Mouse (Mus musculus): ENCODE results near the gene Slc22a17. TPM values are rescaled to one million over a fixed set of nuclear protein-coding genes. Genes with fewer than 3 reads are reported as not detected.

Gene Slc22a17
- polyA plus RNA-seq, 1 experiment from 2014 or later, result 158 TPM

DNA sequence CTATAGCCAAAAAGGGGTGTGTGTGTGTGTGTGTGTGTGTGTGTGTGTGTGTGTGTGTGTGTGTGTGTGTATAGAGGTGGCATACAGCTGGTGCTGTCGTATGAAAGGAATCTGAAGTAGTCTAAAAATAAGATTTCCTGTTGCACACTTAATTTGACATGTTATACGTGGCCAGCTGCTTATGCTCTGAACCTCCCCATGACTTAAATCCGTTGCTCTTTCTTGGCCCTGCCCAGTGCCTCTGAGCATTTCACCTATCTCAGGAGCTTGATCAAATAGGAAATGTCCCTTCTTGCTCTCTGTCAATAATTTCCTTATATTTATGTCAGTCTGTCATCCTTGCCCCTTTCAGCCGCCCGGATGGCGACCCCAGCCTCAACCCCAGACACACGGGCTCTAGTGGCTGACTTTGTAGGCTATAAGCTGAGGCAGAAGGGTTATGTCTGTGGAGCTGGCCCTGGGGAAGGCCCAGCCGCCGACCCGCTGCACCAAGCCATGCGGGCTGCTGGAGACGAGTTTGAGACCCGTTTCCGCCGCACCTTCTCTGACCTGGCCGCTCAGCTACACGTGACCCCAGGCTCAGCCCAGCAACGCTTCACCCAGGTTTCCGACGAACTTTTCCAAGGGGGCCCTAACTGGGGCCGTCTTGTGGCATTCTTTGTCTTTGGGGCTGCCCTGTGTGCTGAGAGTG is 28.8 kb downstream of the Slc22a17 start:
- H3K9me3 ChIP-seq, result no peaks in the 10 kb centered on the region
- peak overlapping the region; percentile 81 for H3K4me2 ChIP-seq
- peak overlapping the region; percentile 72 for H3K4me3 ChIP-seq
- H3K36me3 ChIP-seq, result peaks cover 28% of the 10 kb centered on the region
- peak overlapping the region; percentile 94 for H3K27ac ChIP-seq
- ATAC-seq (ENCODE audit: low FRiP score), result no peak
- WGBS, result 39% methylated on average over 21 of the region's 21 CpGs
- peaks cover 33% of the 10 kb centered on the region for H3K4me1 ChIP-seq (replicated peaks)
- H3K27me3 ChIP-seq, result no peaks in the 10 kb centered on the region
- peak overlapping the region; percentile 89 for H3K9ac ChIP-seq

DNA sequence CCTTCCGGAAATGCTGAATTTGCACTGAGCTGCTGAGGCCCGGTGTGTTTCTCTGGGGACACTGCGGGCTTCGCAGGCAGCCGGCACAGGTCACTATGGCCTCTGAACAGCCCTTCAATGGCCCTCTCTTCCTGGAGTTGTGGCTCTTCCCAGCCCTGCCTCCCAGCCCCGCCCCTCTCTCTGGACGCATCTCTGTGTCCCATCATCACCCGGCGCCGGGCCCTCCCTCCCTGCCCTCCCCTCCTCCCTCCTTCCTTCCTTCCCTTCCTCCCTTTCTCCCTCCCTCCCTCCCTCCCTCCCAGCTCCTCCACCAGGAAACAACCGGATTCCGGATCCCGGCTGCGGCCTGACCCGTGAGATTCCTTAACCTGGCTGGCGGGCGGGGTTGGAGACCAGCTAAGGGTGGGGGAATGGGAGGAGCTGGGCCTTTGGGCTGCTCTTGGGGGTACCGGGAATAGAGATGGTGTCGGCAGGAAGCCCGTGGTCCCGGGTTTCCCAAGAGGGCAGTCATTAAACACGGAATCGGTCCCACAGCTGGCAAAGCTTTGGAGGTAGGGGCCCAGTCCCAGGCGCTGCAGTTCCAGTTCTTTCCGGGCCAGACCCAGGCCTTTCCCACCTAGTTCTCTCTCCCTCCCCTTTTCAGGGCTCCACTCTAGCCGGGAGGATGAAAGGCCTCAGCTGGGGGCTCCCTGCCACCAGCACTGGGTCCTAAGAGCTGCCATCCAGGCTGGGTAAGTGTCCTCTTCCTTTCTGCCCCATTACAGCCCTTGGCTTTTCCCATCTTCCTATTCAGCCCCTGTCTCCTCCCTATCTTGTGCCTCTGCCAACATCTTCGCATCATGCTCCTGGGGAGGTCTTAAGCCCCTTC is 29.5 kb downstream of the Slc22a17 start, which contains the start of the genes Bcl2l2 and Gm20521:
TSS of gene Bcl2l2 (plus strand) at position 224 of the 868 bp plus-strand sequence.
TSS of gene Gm20521 (plus strand) at position 288 of the 868 bp plus-strand sequence.
- Histone ChIP-seq H3K4me1 (replicated peaks) (peaks cover 33% of the 10 kb centered on the region), H3K9ac (peak within 1 kb of the TSS; percentile 89), H3K4me2 (peak within 1 kb of the TSS; percentile 81), H3K27ac (peak within 1 kb of the TSS; percentile 94), H3K36me3 (peaks cover 25% of the 10 kb centered on the region), H3K4me3 (peak within 1 kb of the TSS; percentile 72), H3K9me3 (no peaks in the 10 kb centered on the region), H3K27me3 (peaks cover 6% of the 10 kb centered on the region)
- under 1% methylated on average over 27 of the region's 27 CpGs for WGBS
- ATAC-seq (ENCODE audit: low FRiP score), result peak; percentile 90

GRCm38 (mm10) chr14:54877048-54877715 is 35.8 kb downstream of the Slc22a17 start, which contains the start of gene Ppp1r3e:
Gene Ppp1r3e (minus strand): TSS chr14:54877550.
- H3K9me3 ChIP-seq, result no peaks in the 10 kb centered on the region
- peak within 1 kb of the TSS; percentile 98 for H3K4me2 ChIP-seq
- H3K4me1 ChIP-seq (replicated peaks), result peaks cover 16% of the 10 kb centered on the region
- no peak; the same call in none of the 2 replicates for ATAC-seq (ENCODE audit: low FRiP score)
- peak within 1 kb of the TSS; percentile 73 for H3K4me3 ChIP-seq
- H3K36me3 ChIP-seq, result no peaks in the 10 kb centered on the region
- H3K9ac ChIP-seq, result peak within 1 kb of the TSS; percentile 89
- H3K27ac ChIP-seq, result peak within 1 kb of the TSS; percentile 95
- under 1% methylated on average over 56 of the region's 61 CpGs for WGBS
- H3K27me3 ChIP-seq, result peaks cover 9% of the 10 kb centered on the region

GRCm38 (mm10) chr14:54876539-54877047 is 36.3 kb downstream of the Slc22a17 start:
- Histone ChIP-seq H3K4me2 (peak overlapping the region; percentile 98), H3K9me3 (no peaks in the 10 kb centered on the region), H3K4me1 (replicated peaks) (peaks cover 16% of the 10 kb centered on the region), H3K27me3 (peaks cover 9% of the 10 kb centered on the region), H3K4me3 (peak overlapping the region; percentile 73), H3K9ac (peak overlapping the region; percentile 89), H3K36me3 (no peaks in the 10 kb centered on the region), H3K27ac (peak overlapping the region; percentile 95)
- ATAC-seq (ENCODE audit: low FRiP score), result peak; percentile 93
- under 1% methylated on average over 51 of the region's 72 CpGs for WGBS

DNA sequence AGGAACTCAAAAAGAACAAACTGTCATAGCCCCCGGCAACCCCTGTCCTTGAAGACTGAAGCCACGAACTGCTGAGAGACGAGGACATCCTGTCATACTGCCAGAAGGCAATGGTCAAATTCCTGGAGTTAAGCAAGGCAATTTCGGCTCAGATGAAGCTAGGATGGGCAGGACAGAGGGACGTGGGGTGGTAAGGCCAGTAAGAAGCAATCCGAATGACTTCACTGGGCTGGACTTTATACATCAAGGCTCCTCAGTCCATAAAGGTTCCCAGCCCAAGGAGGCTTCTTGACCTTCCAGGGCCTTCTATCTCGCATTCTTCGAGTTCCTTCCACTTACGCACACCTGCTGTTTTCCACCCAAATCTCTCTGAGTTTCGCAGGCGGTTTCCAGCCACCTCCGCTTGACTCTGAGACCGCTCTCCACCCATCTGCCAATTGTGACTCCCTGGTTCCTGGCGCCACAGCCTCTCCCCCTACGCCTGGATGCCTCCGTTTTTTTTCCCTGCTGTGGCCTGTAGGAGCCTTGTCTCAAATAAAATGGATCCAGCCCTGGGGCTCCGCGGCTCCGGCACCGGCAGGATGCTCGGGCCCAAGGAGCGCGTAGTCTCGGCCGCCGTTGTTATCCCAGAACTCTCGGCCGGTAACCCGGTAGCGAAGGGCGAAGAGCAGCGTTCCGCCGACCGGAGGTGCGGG is 36.9 kb downstream of the Slc22a17 start:
- H3K4me2 ChIP-seq, result peak overlapping the region; percentile 98
- no peaks in the 10 kb centered on the region for H3K9me3 ChIP-seq
- peaks cover 16% of the 10 kb centered on the region for H3K4me1 ChIP-seq (replicated peaks)
- peak overlapping the region; percentile 89 for H3K9ac ChIP-seq
- H3K4me3 ChIP-seq, result peak overlapping the region; percentile 73
- WGBS, result 3% methylated on average over 36 of the region's 36 CpGs
- H3K27ac ChIP-seq, result peak overlapping the region; percentile 95
- ATAC-seq (ENCODE audit: low FRiP score), result peak; percentile 60
- no peaks in the 10 kb centered on the region for H3K36me3 ChIP-seq
- peaks cover 9% of the 10 kb centered on the region for H3K27me3 ChIP-seq

DNA sequence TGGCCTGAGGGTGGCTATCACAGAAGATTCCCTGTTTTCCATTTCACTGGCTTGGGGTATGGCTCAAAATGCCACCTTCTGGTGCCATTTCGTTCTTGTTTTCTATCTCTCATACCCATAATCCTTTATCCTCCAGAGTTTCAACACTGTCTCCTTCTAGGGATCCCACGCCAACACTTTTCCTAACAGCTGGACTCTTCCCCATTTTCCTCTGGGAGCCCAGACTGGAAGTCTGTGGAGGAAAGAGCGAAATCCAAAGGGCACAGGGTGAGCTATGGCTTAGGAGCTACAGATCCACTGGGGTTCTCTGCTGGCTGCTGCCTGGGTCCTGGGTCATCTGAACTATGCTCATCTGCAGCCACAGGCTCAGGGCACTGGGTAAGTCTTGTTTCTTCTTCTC is 38.8 kb downstream of the Slc22a17 start:
- Histone ChIP-seq H3K9ac (no peak overlapping the region), H3K36me3 (no peaks in the 10 kb centered on the region), H3K9me3 (no peaks in the 10 kb centered on the region), H3K4me2 (no peak overlapping the region), H3K27ac (no peak overlapping the region), H3K4me1 (replicated peaks) (peaks cover 16% of the 10 kb centered on the region), H3K4me3 (no peak overlapping the region), H3K27me3 (peaks cover 9% of the 10 kb centered on the region)
- ATAC-seq (ENCODE audit: low FRiP score), result no peak
- WGBS, result 91% methylated on average over 3 of the region's 3 CpGs

DNA sequence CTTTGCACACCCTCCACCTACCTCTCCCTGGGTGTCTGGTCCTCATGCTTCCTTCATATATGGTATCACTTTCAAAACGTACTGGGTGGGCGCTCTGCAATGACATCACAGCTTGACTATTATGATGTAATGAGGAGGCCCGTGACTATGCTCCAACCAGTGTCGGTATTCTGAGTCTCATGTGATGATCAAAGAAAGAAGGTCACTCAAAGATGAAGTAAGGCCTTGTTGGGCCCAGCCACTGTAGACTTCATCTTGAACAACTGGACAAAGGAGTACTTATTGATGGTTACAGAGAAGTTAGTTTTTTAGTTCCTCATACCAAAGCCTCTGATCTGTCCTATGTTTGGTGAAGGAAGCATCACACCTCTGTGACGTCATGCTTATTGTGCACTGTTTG is 42.1 kb downstream of the Slc22a17 start, which contains the start of gene Homez:
TSS of gene Homez (minus strand) at position 101 of the 400 bp plus-strand sequence.
- no peak within 1 kb of the TSS for H3K4me2 ChIP-seq
- no peak for ATAC-seq (ENCODE audit: low FRiP score)
- WGBS, result 92% methylated on average over 5 of the region's 5 CpGs
- no peaks in the 10 kb centered on the region for H3K36me3 ChIP-seq
- no peak within 1 kb of the TSS for H3K27ac ChIP-seq
- H3K27me3 ChIP-seq, result no peaks in the 10 kb centered on the region
- no peaks in the 10 kb centered on the region for H3K9me3 ChIP-seq
- H3K9ac ChIP-seq, result no peak within 1 kb of the TSS
- no peak within 1 kb of the TSS for H3K4me3 ChIP-seq
- H3K4me1 ChIP-seq (replicated peaks), result peaks cover 7% of the 10 kb centered on the region

DNA sequence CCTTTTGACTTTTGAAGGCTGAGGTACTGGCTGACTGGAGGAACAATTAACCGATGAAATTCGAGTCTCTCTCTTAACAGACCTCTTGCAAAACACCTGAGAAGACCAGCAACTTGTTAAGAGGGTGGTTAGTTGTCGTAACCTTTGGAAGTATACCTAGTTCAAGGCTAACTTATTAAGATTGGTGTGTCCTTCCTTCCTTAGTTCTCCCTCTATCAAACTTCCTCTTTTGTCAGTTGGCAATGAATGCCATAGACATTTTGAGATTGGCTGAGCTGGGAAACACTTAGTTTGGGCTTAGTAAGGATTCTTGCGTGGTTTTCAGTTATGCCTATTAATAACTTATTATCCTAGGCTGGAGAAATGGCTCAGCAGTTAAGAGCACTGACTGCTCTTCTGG is 44.9 kb downstream of the Slc22a17 start:
- H3K36me3 ChIP-seq, result no peaks in the 10 kb centered on the region
- ATAC-seq (ENCODE audit: low FRiP score), result no peak
- no peaks in the 10 kb centered on the region for H3K9me3 ChIP-seq
- WGBS, result 91% methylated on average over 4 of the region's 4 CpGs
- peaks cover 4% of the 10 kb centered on the region for H3K4me1 ChIP-seq (replicated peaks)
- H3K4me2 ChIP-seq, result no peak overlapping the region
- H3K27ac ChIP-seq, result no peak overlapping the region
- H3K9ac ChIP-seq, result no peak overlapping the region
- H3K27me3 ChIP-seq, result no peaks in the 10 kb centered on the region
- no peak overlapping the region for H3K4me3 ChIP-seq

DNA sequence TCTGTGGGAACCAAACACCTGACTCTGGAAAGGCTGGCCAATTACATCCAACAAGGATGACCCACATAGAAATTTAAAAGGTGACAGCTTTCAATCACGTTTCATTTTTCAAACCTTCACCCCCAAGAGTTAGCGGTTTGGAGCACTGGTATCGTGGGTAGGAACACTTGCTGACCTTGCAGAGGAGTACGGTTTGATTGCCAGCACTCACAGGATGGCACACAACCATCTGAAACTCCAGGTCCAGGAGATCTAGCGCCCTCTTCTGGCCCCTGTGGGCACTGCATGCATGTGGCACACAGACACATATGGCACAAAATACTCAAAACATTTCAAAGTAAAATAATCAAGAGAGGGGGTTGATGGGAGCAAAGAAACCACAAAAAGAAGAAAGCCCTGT is 46.0 kb downstream of the Slc22a17 start:
- Histone ChIP-seq H3K9me3 (no peaks in the 10 kb centered on the region), H3K9ac (no peak overlapping the region), H3K4me1 (replicated peaks) (peaks cover 10% of the 10 kb centered on the region), H3K4me3 (no peak overlapping the region), H3K4me2 (no peak overlapping the region), H3K27me3 (no peaks in the 10 kb centered on the region), H3K27ac (no peak overlapping the region), H3K36me3 (no peaks in the 10 kb centered on the region)
- no peak for ATAC-seq (ENCODE audit: low FRiP score)
- WGBS, result 56% methylated on average over 5 of the region's 5 CpGs

DNA sequence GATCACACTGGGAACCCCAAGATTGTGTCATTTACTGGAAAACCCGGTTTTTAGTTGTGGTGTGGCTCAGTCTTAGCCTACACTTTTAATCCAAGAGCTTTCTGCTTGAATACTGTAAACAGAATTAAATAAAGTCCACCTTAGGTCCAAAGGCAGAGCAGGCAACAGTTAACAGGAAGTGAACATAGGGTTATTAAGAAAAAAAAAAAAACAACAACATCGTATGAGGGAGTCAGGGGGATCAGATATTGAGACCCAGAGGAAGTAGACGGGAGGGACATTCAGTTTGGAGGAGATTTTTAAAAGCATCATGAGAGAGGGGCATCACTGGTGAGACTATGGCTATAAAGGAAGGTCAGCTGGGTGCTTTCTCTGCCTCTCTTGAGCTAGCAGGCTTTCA is 46.7 kb downstream of the Slc22a17 start:
- peaks cover 12% of the 10 kb centered on the region for H3K4me1 ChIP-seq (replicated peaks)
- H3K4me2 ChIP-seq, result no peak overlapping the region
- no peak overlapping the region for H3K27ac ChIP-seq
- H3K9me3 ChIP-seq, result no peaks in the 10 kb centered on the region
- no peaks in the 10 kb centered on the region for H3K36me3 ChIP-seq
- ATAC-seq (ENCODE audit: low FRiP score), result no peak
- WGBS, result 75% methylated on average over 3 of the region's 3 CpGs
- no peak overlapping the region for H3K4me3 ChIP-seq
- H3K9ac ChIP-seq, result no peak overlapping the region
- H3K27me3 ChIP-seq, result no peaks in the 10 kb centered on the region

- Histone ChIP-seq H3K4me3 (no peak overlapping the region), H3K27ac (no peak overlapping the region), H3K27me3 (no peaks in the 10 kb centered on the region), H3K9ac (no peak overlapping the region), H3K9me3 (no peaks in the 10 kb centered on the region), H3K4me1 (replicated peaks) (peaks cover 12% of the 10 kb centered on the region), H3K4me2 (no peak overlapping the region), H3K36me3 (no peaks in the 10 kb centered on the region)
- ATAC-seq (ENCODE audit: low FRiP score), result no peak
- WGBS, result 84% methylated on average over 5 of the region's 5 CpGs
Measured at GRCm38 (mm10) chr14:54865626-54866025, 47.3 kb downstream of the Slc22a17 start.

Data from hindbrain, embryonic 13.5 days (tissue).